Comparison of ENCODE assay signal across 9 mouse cellular contexts in genomic region chr11:94785247-94785646, GRCm38 (mm10). TPM values are rescaled to one million over a fixed set of nuclear protein-coding genes. Genes with fewer than 3 reads are reported as not detected.
DNase-seq lines count a peak whose midpoint lies in the region; ATAC-seq and TF ChIP-seq lines count a peak whose summit lies in the region.
"Had no signal": no experiment of that assay in that cellular context is flagged by ENCODE, and none has a peak within 500 bp of the region (broad histone marks: within the 10 kb centered on the region; RNA-seq: fewer than 3 reads in every experiment).

No protein-coding gene starts in this region.

- no peak overlapping the region for H3K4me2 ChIP-seq in heart, embryonic 11.5 days
- H3K4me2 ChIP-seq in kidney, embryonic 15.5 days, result no peak overlapping the region
- no peak overlapping the region for H3K4me2 ChIP-seq in limb, embryonic 14.5 days (replicated peaks; ENCODE audit: low read depth, low read length, severe bottlenecking)

- no peaks in the 10 kb centered on the region for H3K9me3 ChIP-seq in heart, embryonic 10.5 days
- no peaks in the 10 kb centered on the region for H3K9me3 ChIP-seq in heart, embryonic 11.5 days (replicated peaks; ENCODE audit: control insufficient read depth, low read length)
- H3K9me3 ChIP-seq in kidney, embryonic 15.5 days (replicated peaks), result no peaks in the 10 kb centered on the region
- H3K9me3 ChIP-seq in limb, embryonic 14.5 days (ENCODE audit: control insufficient read depth, low read length), result no peaks in the 10 kb centered on the region

- DNase-seq in heart, embryonic 10.5 days (ENCODE audit: low spot score), result peak; percentile 82
- DNase-seq in c-Kit-positive CD71-positive TER-119-positive erythroid progenitor cells, embryonic 14.5 days (ENCODE audit: low spot score), result peak; percentile 14
- peak; percentile 43 to 48 for DNase-seq in frontal cortex, postnatal 25 days (ENCODE audit: low spot score in 2 of 2)
- DNase-seq in limb, embryonic 14.5 days (ENCODE audit: low spot score), result peak; percentile 55
- DNase-seq in retina, adult 2 months (ENCODE audit: low read depth, low spot score), result peak; percentile 39
- DNase-seq in thymus, postnatal 0 days (ENCODE audit: low spot score), result peak; percentile 61

- H3K4me1 ChIP-seq in heart, embryonic 10.5 days, result no peaks in the 10 kb centered on the region
- H3K4me1 ChIP-seq in heart, embryonic 11.5 days (ENCODE audit: control insufficient read depth, insufficient read depth, low read length), result no peaks in the 10 kb centered on the region
- H3K4me1 ChIP-seq in kidney, embryonic 15.5 days, result no peaks in the 10 kb centered on the region
- H3K4me1 ChIP-seq in limb, embryonic 14.5 days (ENCODE audit: control insufficient read depth, insufficient read depth, low read length), result no peaks in the 10 kb centered on the region

- H3K36me3 ChIP-seq in heart, embryonic 10.5 days, result no peaks in the 10 kb centered on the region
- no peaks in the 10 kb centered on the region for H3K36me3 ChIP-seq in heart, embryonic 11.5 days (ENCODE audit: control insufficient read depth, insufficient read depth, low read length)
- no peaks in the 10 kb centered on the region for H3K36me3 ChIP-seq in kidney, embryonic 15.5 days
- no peaks in the 10 kb centered on the region for H3K36me3 ChIP-seq in limb, embryonic 14.5 days (ENCODE audit: control insufficient read depth, insufficient read depth, low read length)

- no peak overlapping the region for H3K27ac ChIP-seq in heart, embryonic 10.5 days
- no peak overlapping the region for H3K27ac ChIP-seq in heart, embryonic 11.5 days (ENCODE audit: low read depth, low read length)
- H3K27ac ChIP-seq in kidney, embryonic 15.5 days, result no peak overlapping the region
- no peak overlapping the region for H3K27ac ChIP-seq in limb, embryonic 14.5 days (replicated peaks; ENCODE audit: low read depth, low read length)

- WGBS in heart, embryonic 10.5 days, result 4% methylated on average over 2 of the region's 2 CpGs
- WGBS in heart, embryonic 11.5 days (ENCODE audit: insufficient replicate concordance), result 9% methylated on average over 2 of the region's 2 CpGs
- WGBS in kidney, embryonic 15.5 days, result 7% methylated on average over 2 of the region's 2 CpGs
- 5% methylated on average over 2 of the region's 2 CpGs for WGBS in limb, embryonic 14.5 days

- no peak overlapping the region for H3K9ac ChIP-seq in heart, embryonic 11.5 days (ENCODE audit: low read depth, low read length)
- no peak overlapping the region for H3K9ac ChIP-seq in kidney, embryonic 15.5 days
- no peak overlapping the region for H3K9ac ChIP-seq in limb, embryonic 14.5 days (ENCODE audit: low read depth, low read length, severe bottlenecking)

- no peaks in the 10 kb centered on the region for H3K27me3 ChIP-seq in heart, embryonic 10.5 days (ENCODE audit: insufficient read depth, poor library complexity, severe bottlenecking)
- no peaks in the 10 kb centered on the region for H3K27me3 ChIP-seq in heart, embryonic 11.5 days (ENCODE audit: control insufficient read depth, insufficient read depth, low read length)
- H3K27me3 ChIP-seq in kidney, embryonic 15.5 days, result no peaks in the 10 kb centered on the region
- H3K27me3 ChIP-seq in limb, embryonic 14.5 days (ENCODE audit: control insufficient read depth, insufficient read depth, low read length), result no peaks in the 10 kb centered on the region

- H3K4me3 ChIP-seq in heart, embryonic 10.5 days, result no peak overlapping the region
- H3K4me3 ChIP-seq in heart, embryonic 11.5 days (ENCODE audit: low read depth, low read length), result no peak overlapping the region
- H3K4me3 ChIP-seq in kidney, embryonic 15.5 days (replicated peaks), result no peak overlapping the region
- no peak overlapping the region for H3K4me3 ChIP-seq in limb, embryonic 14.5 days (replicated peaks; ENCODE audit: low read length)
- H3K4me3 ChIP-seq: myocyte had no signal

- TF ChIP-seq POLR2A in limb, embryonic 14.5 days (IDR thresholded peaks at IDR 0.05; ENCODE audit: borderline replicate concordance, extremely low read depth, insufficient read depth, insufficient read length), result no peak

- ATAC-seq in heart, embryonic 11.5 days (replicated peaks; ENCODE audit: insufficient number of reproducible peaks, low FRiP score, low TSS enrichment), result no peak
- ATAC-seq in kidney, embryonic 15.5 days (replicated peaks; ENCODE audit: low FRiP score), result 0 out of 2 replicates have a peak, but pooled peaks have one; percentile 29
- ATAC-seq in limb, embryonic 14.5 days (ENCODE audit: low FRiP score, low read depth), result no peak

RNA-seq across cellular contexts. Expression of gene Tmem92, which starts 2.7 kb away (rescaled TPM):
- polyA plus RNA-seq in heart, embryonic 10.5 days (2016; fragmentation: Nextera tagmentation; extraction: Ambion mirVana), result not detected in 2 replicates
- not detected in 2 replicates for polyA plus RNA-seq in heart, embryonic 11.5 days (2014; fragmentation: Nextera tagmentation; extraction: Ambion mirVana)
- polyA plus RNA-seq in kidney, embryonic 15.5 days (2015; fragmentation: Nextera tagmentation; extraction: Ambion mirVana), result not detected in 2 replicates
- not detected in 2 replicates for polyA plus RNA-seq in limb, embryonic 14.5 days (2012; rRNA removed)
- polyA plus RNA-seq in limb, embryonic 14.5 days (2014; fragmentation: Nextera tagmentation; extraction: Ambion mirVana), result not detected in 2 replicates
- 0.18 and 0.21 TPM in 2 replicates for polyA plus RNA-seq in thymus, postnatal 0 days (2015; fragmentation: Nextera tagmentation; extraction: Ambion mirVana)
- polyA plus RNA-seq: myocyte had no signal

RNA-seq across cellular contexts. Expression of gene Cdc34b, which starts 43.7 kb away (rescaled TPM):
- 0.16 TPM in 1 of 2 replicates, not detected in the other for polyA plus RNA-seq in heart, embryonic 10.5 days (2016; fragmentation: Nextera tagmentation; extraction: Ambion mirVana)
- 0.13 TPM in 1 of 2 replicates, not detected in the other for polyA plus RNA-seq in heart, embryonic 11.5 days (2014; fragmentation: Nextera tagmentation; extraction: Ambion mirVana)
- 0.41 and 0.47 TPM in 2 replicates for polyA plus RNA-seq in kidney, embryonic 15.5 days (2015; fragmentation: Nextera tagmentation; extraction: Ambion mirVana)
- 0.08 and 0.26 TPM in 2 replicates for polyA plus RNA-seq in limb, embryonic 14.5 days (2012; rRNA removed)
- polyA plus RNA-seq in limb, embryonic 14.5 days (2014; fragmentation: Nextera tagmentation; extraction: Ambion mirVana), result not detected in 2 replicates
- 0.12 TPM in 1 of 2 replicates, not detected in the other for polyA plus RNA-seq in thymus, postnatal 0 days (2015; fragmentation: Nextera tagmentation; extraction: Ambion mirVana)

Comparison
In these comparisons a context has a peak if more than half of its experiments do, and no peak if none do; other contexts are left out.
1. DNase-seq: peak in every context shown above with its lines; median percentile 82 in heart, embryonic 10.5 days; 61 in thymus, postnatal 0 days; 55 in limb, embryonic 14.5 days; 46 in frontal cortex, postnatal 25 days; 39 in retina, adult 2 months; 14 in c-Kit-positive CD71-positive TER-119-positive erythroid progenitor cells, embryonic 14.5 days.